Mouse (Mus musculus) lung, adult 2 months (tissue): ENCODE results near the gene Krtap4-2.
"Not testable (repeated sequence)": the region's sequence is repeated elsewhere in the genome, so short reads cannot be mapped to it uniquely, and the experiment has no call there.

Experiments used
- CTCF ChIP-seq: fragments of 200-500 bp; IDR thresholded peaks from 2 replicates; pipeline ENCODE4 v1.5.1; 2011; ENCODE audit warnings: mild to moderate bottlenecking, low read length, control low read depth; ENCODE audit not compliant: insufficient read depth
- POLR2A ChIP-seq: fragments of 200-500 bp; IDR thresholded peaks from 2 replicates; pipeline ENCODE4 v1.6.1; 2011; ENCODE audit warnings: low read depth, mild to moderate bottlenecking, control low read depth, low read length, borderline replicate concordance; ENCODE audit errors: extremely low read depth

GRCm38 (mm10) chr11:99610089-99610488, 24.8 kb downstream of the Krtap4-2 start, which contains the start of gene Gm11937:
- not testable (repeated sequence) for TF ChIP-seq CTCF, POLR2A
